Mouse (Mus musculus): Measurements from ENCODE around the gene Itgb5.

- TF ChIP-seq CTCF (IDR thresholded peaks at IDR 0.05; ENCODE audit: low read depth): peak; percentile 61
- no peak for TF ChIP-seq EP300 (optimal IDR thresholded peaks at IDR 0.05)
Measured at GRCm38 (mm10) chr16:33833781-33834482, 4.5 kb downstream of the Itgb5 start.
